Mouse (Mus musculus) heart, adult 2 months (tissue): Measurements from ENCODE around the gene Cd7. TPM values are rescaled to one million over a fixed set of nuclear protein-coding genes. Genes with fewer than 3 reads are reported as not detected.
A peak's percentile ranks its signal among the peaks of the same experiment; 100 is the strongest.
"Not testable (repeated sequence)": the region's sequence is repeated elsewhere in the genome, so short reads cannot be mapped to it uniquely, and the experiment has no call there.

Experiments
- DNase-seq, 2 experiments: peaks; one replicate each; pipeline ENCODE4 v3.0.0; 2021
- H3K27ac ChIP-seq: fragments of 200-600 bp; 2 replicates; pipeline ENCODE4 v1.8.1; 2022
- H3K27me3 ChIP-seq: fragments of 200-500 bp; 2 replicates; pipeline ENCODE4 v1.6.1; 2012; ENCODE audit warnings: mild to moderate bottlenecking, low read length, inconsistent platforms, mixed read lengths; ENCODE audit not compliant: control insufficient read depth, insufficient read depth
- H3K36me3 ChIP-seq: fragments of 200-500 bp; 2 replicates; pipeline ENCODE4 v1.6.1; 2012; ENCODE audit warnings: low read length, inconsistent platforms; ENCODE audit not compliant: control insufficient read depth, insufficient read depth
- H3K4me1 ChIP-seq: fragments of 200-500 bp; 2 replicates; pipeline ENCODE4 v1.6.1; 2011; ENCODE audit warnings: low read length; ENCODE audit not compliant: control insufficient read depth, insufficient read depth
- H3K4me3 ChIP-seq: fragments of 200-600 bp; 2 replicates; pipeline ENCODE4 v1.8.1; 2022
- H3K79me2 ChIP-seq: fragments of 200-500 bp; replicated peaks from 2 replicates; pipeline ENCODE4 v1.6.1; 2012; ENCODE audit warnings: mild to moderate bottlenecking, inconsistent platforms, low read length, moderate library complexity, mixed read lengths; ENCODE audit not compliant: control insufficient read depth, insufficient read depth
- H3K9ac ChIP-seq: fragments of 200-500 bp; 2 replicates; pipeline ENCODE4 v1.6.1; 2012; ENCODE audit warnings: low read depth, mild to moderate bottlenecking, control low read depth, inconsistent platforms, low read length, mixed read lengths
- CTCF ChIP-seq: fragments of 200-600 bp; IDR thresholded peaks from 2 replicates; pipeline ENCODE4 v1.8.1; 2022; ENCODE audit warnings: antibody characterized with exemption, mild to moderate bottlenecking, moderate library complexity
- EP300 ChIP-seq: fragments of 200-500 bp; IDR thresholded peaks from 2 replicates; pipeline ENCODE4 v1.6.1; 2011; ENCODE audit warnings: low read depth, low read length, control low read depth; ENCODE audit not compliant: insufficient read depth
- POLR2A ChIP-seq: fragments of 200-500 bp; IDR thresholded peaks from 2 replicates; pipeline ENCODE4 v1.6.1; 2011; ENCODE audit warnings: mild to moderate bottlenecking, low read depth, low read length, control low read depth; ENCODE audit not compliant: insufficient read depth
- WGBS: fragments of 180-500 bp; shearing (Covaris S2); methylation state at CpG from one replicate; pipeline ENCODE4 v1.1.7; 2018; 5-methylcytosine and 5-hydroxymethylcytosine counted together
- intact Hi-C: fragments of 180-260 bp; cut with DNase I; formaldehyde crosslinking; loops from one replicate; pipeline ENCODE4 v1.15.1; 2025
- polyA plus RNA-seq: library from polyadenylated mRNA; depleted of rRNA; stranded (reverse); fragments of >200 nt; gene quantifications from 2 replicates; pipeline ENCODE4 v1.2.3, GENCODE M21; 2012
- total RNA-seq, 2 experiments: library from RNA; stranded (reverse); gene quantifications; 2 replicates each; pipeline ENCODE4 v1.2.3; 2021

Cd7 gene
- total and polyA plus RNA-seq, 3 experiments = 0.23 to 1.9 (median 0.26) TPM

DNA sequence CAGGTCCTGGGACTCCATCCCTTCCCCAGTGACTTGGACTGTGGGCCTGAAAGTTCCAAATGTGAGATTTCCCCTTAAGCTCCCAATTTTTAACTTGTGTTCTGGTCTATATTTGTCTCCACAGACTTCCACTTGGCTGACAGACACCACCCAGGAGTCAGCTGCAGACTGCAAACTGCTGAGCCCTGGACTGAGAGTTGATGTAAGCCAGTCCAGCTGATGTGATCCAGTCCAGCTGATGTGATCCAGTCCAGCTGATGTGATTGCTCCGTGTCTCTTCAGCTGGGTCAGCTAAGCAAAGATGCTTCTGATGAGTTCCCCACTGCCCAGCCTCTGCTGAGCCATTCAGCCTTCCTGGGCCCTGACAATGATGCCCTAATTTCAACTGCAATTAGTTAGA is 12.6 kb upstream of the Cd7 start:
- intact Hi-C loops = no loop called here
- H3K36me3 ChIP-seq = no peaks in the 10 kb centered on the region
- H3K27me3 ChIP-seq = no peaks in the 10 kb centered on the region
- H3K4me3 ChIP-seq = no peak overlapping the region
- no peak for DNase-seq
- 44% methylated on average over 1 of the region's 1 CpGs for WGBS
- no peaks in the 10 kb centered on the region; the same call in 1 of the 2 replicates for H3K4me1 ChIP-seq
- no peaks in the 10 kb centered on the region for H3K79me2 ChIP-seq
- H3K9ac ChIP-seq = no peak overlapping the region
- H3K27ac ChIP-seq = no peak overlapping the region
- TF ChIP-seq CTCF = no peak
- no peak for TF ChIP-seq EP300
- no peak for TF ChIP-seq POLR2A

DNA sequence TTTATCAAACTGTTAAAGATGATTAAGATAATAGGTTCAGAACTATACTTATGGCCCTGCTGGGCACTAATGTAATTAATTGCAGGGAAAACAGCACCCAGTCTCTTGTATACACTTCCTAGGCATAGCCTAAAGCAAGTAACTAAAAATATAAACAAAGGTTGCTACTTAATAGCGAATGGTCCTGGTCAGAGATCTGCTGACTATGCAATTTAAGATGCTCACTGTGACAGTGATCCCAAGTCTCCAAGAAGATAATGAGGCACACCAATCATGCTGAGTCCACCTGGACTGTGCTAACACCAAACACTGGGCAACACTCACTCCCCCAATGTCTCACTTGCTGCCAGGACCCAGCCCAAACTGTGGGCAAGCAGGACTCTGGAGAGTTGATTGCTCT is 10.6 kb upstream of the Cd7 start:
- Histone ChIP-seq H3K9ac (no peak overlapping the region), H3K4me1 (no peaks in the 10 kb centered on the region; the same call in 1 of the 2 replicates), H3K79me2 (no peaks in the 10 kb centered on the region), H3K36me3 (no peaks in the 10 kb centered on the region), H3K27ac (no peak overlapping the region), H3K4me3 (no peak overlapping the region), H3K27me3 (no peaks in the 10 kb centered on the region)
- intact Hi-C loops = loop anchor here (10.0 kb wide), 1 partner anchor 325 kb away; the partner anchor contains the start of genes Dcxr and Rac3
- DNase-seq = no peak
- TF ChIP-seq POLR2A = no peak
- TF ChIP-seq EP300 = no peak
- TF ChIP-seq CTCF = no peak
- 79% methylated on average over 1 of the region's 1 CpGs for WGBS

DNA sequence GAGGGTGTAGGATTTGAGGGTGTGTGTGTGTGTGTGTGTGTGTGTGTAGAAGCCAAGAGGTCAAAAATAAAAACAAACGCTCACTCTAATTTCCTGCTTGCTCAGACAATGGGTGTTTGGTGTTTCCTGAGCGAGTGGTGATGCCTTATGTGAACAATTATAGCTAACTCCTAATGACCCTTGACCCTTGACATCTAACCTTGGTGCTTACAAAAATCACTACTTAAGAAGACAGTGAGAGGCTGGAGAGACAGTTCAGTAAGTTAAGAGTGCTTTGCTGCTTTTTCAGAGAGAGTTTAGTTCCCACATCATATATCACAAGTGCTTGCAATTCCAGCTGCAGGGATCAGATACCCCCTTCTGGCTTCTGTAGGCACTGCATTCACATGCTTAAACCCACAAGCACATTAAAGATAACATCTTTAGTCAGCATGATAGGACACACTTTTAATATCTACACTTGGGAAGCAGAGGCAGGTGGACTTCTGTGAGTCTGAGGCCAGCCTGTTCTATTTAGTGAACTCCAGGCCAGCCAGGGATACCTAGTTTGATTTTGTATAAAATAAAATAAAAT is 8.7 kb upstream of the Cd7 start:
- no peaks in the 10 kb centered on the region for H3K36me3 ChIP-seq
- DNase-seq = no peak
- H3K4me3 ChIP-seq = no peak overlapping the region
- TF ChIP-seq EP300 (no peak), CTCF (peak; percentile 54)
- H3K9ac ChIP-seq = no peak overlapping the region
- intact Hi-C loops = loop anchor here (10.0 kb wide), 1 partner anchor 323 kb away; the partner anchor contains the start of genes Dcxr and Rac3
- H3K79me2 ChIP-seq = no peaks in the 10 kb centered on the region
- H3K27ac ChIP-seq = no peak overlapping the region
- no peaks in the 10 kb centered on the region for H3K27me3 ChIP-seq
- WGBS = 49% methylated on average over 2 of the region's 2 CpGs
- no peaks in the 10 kb centered on the region for H3K4me1 ChIP-seq

DNA sequence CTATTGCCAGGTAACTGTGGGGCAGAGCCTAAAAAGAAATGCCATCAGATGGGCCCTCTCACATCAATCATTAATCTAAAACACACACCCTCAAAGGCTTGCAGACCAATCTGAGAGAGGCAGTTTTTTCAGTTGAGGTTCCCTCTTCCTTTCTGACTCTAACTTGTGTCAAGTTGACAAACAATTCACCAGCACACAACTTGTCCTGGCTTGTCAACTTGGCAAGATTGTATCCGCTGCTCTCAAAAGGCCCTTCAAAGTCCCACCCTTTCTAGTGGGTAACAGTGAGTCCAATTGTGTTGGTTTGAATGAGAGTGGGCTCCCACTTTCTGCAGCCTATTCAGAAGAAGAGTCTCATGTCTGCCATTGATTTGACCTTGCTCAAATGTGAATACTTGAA is 6.1 kb upstream of the Cd7 start:
- 85% methylated on average over 1 of the region's 1 CpGs for WGBS
- DNase-seq = no peak
- intact Hi-C loops = loop anchor here (10.0 kb wide), 1 partner anchor 320 kb away; the partner anchor contains the start of genes Dcxr and Rac3
- H3K9ac ChIP-seq = no peak overlapping the region
- no peak for TF ChIP-seq EP300
- TF ChIP-seq CTCF = no peak
- TF ChIP-seq POLR2A = no peak
- no peaks in the 10 kb centered on the region for H3K4me1 ChIP-seq
- H3K36me3 ChIP-seq = no peaks in the 10 kb centered on the region
- no peak overlapping the region for H3K4me3 ChIP-seq
- H3K27me3 ChIP-seq = no peaks in the 10 kb centered on the region
- no peak overlapping the region for H3K27ac ChIP-seq
- H3K79me2 ChIP-seq = no peaks in the 10 kb centered on the region

DNA sequence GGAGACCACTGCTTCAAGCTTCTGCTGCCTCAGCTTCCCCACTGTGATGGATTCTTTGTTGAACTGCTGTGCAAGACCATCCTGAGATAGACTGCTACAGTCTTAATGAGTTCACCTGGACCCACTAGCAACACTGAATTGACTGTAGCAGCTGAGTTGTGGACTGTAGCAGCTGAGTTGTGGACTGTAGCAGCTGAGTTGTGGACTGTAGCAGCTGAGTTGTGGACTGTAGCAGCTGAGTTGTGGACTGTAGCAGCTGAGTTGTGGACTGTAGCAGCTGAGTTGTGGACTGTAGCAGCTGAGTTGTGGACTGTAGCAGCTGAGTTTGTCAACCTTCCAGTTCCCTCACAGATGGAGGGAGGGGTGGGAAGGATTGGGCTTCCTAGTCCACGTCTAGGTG is 3.8 kb upstream of the Cd7 start:
- not testable (repeated sequence) for H3K79me2 ChIP-seq, H3K36me3 ChIP-seq, DNase-seq, H3K4me3 ChIP-seq, H3K9ac ChIP-seq, H3K27ac ChIP-seq, H3K27me3 ChIP-seq, H3K4me1 ChIP-seq
- intact Hi-C loops = loop anchor here (10.0 kb wide), 1 partner anchor 318 kb away; the partner anchor contains the start of genes Dcxr and Rac3
- 45% methylated on average over 1 of the region's 1 CpGs for WGBS

DNA sequence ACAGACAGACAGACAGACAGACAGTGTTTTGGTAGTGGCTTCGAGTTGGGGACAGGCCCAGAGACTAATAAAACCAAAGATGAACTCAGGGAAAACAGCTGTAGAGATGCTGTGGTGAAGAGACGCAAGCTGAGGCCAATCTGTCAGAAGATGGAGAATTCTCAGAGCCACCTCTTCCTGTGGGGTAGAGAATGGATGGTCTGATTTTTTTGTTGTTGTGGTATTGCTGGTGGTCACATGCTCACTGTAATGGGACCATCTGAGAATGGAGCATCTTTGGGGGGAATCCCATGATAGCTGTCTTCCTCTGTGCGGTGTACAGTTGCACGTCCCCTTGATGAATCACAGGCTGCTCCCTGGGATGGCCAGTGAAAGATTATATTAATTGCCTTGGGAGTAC is 3.3 kb upstream of the Cd7 start:
- WGBS = 72% methylated on average over 4 of the region's 4 CpGs
- TF ChIP-seq CTCF = no peak
- TF ChIP-seq EP300 = no peak
- no peak for TF ChIP-seq POLR2A
- Histone ChIP-seq H3K27me3 (no peaks in the 10 kb centered on the region), H3K27ac (no peak overlapping the region), H3K4me1 (no peaks in the 10 kb centered on the region), H3K36me3 (no peaks in the 10 kb centered on the region), H3K79me2 (no peaks in the 10 kb centered on the region), H3K4me3 (no peak overlapping the region), H3K9ac (no peak overlapping the region)
- intact Hi-C loops = loop anchor here (10.0 kb wide), 1 partner anchor 318 kb away; the partner anchor contains the start of genes Dcxr and Rac3
- no peak for DNase-seq
